Mouse (Mus musculus): ENCODE data around the gene Chd4.
"Not testable (repeated sequence)": the region's sequence is repeated elsewhere in the genome, so short reads cannot be mapped to it uniquely, and the experiment has no call there.

Chd4 gene

GRCm38 (mm10) chr6:125162615-125163305 is 67.0 kb downstream of the Chd4 start:
- not testable (repeated sequence) for DNase-seq

GRCm38 (mm10) chr6:125163801-125164657 is 68.2 kb downstream of the Chd4 start:
- peak; percentile 88 to 90 for DNase-seq

- peak; percentile 56 to 67 for DNase-seq
Measured at GRCm38 (mm10) chr6:125164672-125165327, 69.0 kb downstream of the Chd4 start.

GRCm38 (mm10) chr6:125165328-125165891 is 69.6 kb downstream of the Chd4 start:
- DNase-seq = peak; percentile 97

- peak; percentile 87 to 91 for DNase-seq
Measured at GRCm38 (mm10) chr6:125166051-125166751, 70.4 kb downstream of the Chd4 start, which contains the start of gene Gapdh. TSS of gene Gapdh (minus strand) at chr6:125166467.

- DNase-seq = peak in 1 of 2 experiments; percentile 39
Measured at GRCm38 (mm10) chr6:125166861-125167650, 71.3 kb downstream of the Chd4 start.

- no peak for DNase-seq
Measured at GRCm38 (mm10) chr6:125168086-125168485, 72.3 kb downstream of the Chd4 start.

- DNase-seq = no peak
Measured at GRCm38 (mm10) chr6:125170194-125170593, 74.4 kb downstream of the Chd4 start.

- DNase-seq = no peak
Measured at GRCm38 (mm10) chr6:125172474-125172873, 76.7 kb downstream of the Chd4 start.

GRCm38 (mm10) chr6:125173256-125173655 is 77.5 kb downstream of the Chd4 start:
- DNase-seq = no peak

- DNase-seq = no peak
Measured at GRCm38 (mm10) chr6:125175469-125175868, 79.7 kb downstream of the Chd4 start.

GRCm38 (mm10) chr6:125179601-125180000 is 83.8 kb downstream of the Chd4 start:
- DNase-seq = no peak
